Mouse (Mus musculus): ENCODE measurements around the gene Arhgap23. TPM values are rescaled to one million over a fixed set of nuclear protein-coding genes. Genes with fewer than 3 reads are reported as not detected.

The Arhgap23 gene
- polyA plus RNA-seq, 1 experiment = 53.4 TPM

- DNase-seq (ENCODE audit: extremely low spot score in 1 of 2, low spot score in 1 of 2) = no peak
These were observed 84.8 kb downstream of the Arhgap23 start, which contains the start of gene 4933428G20Rik for GRCm38 (mm10) chr11:97499865-97500719. Gene 4933428G20Rik, minus strand, starts transcription at chr11:97500340.

GRCm38 (mm10) chr11:97500720-97501448 lies 85.6 kb downstream of the Arhgap23 start:
- DNase-seq (ENCODE audit: extremely low spot score in 1 of 2, low spot score in 1 of 2) = no peak

- peak in 1 of 2 experiments; percentile 72 for DNase-seq (ENCODE audit: extremely low spot score in 1 of 2, low spot score in 1 of 2)
These were observed 87.0 kb downstream of the Arhgap23 start for GRCm38 (mm10) chr11:97502383-97502782.

DNA sequence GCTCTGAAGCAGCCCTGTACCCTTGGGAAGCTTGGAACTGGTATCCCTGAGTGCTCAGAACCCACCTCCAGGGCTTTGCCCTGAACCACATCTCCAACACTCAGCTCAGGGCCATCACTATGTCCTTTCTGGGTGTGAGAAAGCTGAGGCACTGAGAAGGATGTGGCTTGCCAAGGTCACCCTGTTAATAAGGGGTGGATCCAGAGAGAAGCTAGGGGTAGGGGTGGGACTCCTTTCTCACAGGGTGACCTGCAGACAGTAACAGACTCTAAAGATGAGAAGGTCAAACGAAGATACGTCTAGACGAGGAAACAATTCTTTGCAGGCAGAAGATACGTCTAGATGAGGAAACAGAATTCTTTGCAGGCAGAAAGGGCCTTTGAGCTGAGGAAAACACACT lies 87.5 kb downstream of the Arhgap23 start:
- no peak for DNase-seq (ENCODE audit: extremely low spot score in 1 of 2, low spot score in 1 of 2)

GRCm38 (mm10) chr11:97505784-97506183 lies 90.5 kb downstream of the Arhgap23 start:
- DNase-seq (ENCODE audit: extremely low spot score in 1 of 2, low spot score in 1 of 2) = peak in 1 of 2 experiments; percentile 57

- DNase-seq (ENCODE audit: extremely low spot score in 1 of 2, low spot score in 1 of 2) = no peak
These were observed 91.0 kb downstream of the Arhgap23 start for GRCm38 (mm10) chr11:97506331-97506730.

DNA sequence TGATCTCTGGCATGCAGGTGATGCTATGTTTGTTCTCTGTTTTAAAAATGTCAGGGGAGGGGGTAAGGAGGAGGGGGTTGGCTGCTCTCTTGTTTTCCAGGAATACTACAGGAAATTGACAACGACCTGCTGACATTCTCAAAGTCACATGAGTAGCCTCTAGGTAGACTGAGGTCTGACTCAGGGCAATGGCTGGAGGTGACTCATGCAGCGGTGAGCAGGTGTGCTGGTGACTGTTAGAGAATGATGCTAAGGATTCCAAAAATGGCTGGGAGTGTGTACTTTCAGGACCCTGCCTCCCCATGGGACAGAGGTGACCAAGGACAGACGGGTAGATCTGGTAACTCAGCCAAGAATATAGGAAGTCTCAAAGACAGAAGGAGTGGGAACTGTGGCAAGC lies 92.9 kb downstream of the Arhgap23 start:
- no peak for DNase-seq (ENCODE audit: extremely low spot score in 1 of 2, low spot score in 1 of 2)

DNA sequence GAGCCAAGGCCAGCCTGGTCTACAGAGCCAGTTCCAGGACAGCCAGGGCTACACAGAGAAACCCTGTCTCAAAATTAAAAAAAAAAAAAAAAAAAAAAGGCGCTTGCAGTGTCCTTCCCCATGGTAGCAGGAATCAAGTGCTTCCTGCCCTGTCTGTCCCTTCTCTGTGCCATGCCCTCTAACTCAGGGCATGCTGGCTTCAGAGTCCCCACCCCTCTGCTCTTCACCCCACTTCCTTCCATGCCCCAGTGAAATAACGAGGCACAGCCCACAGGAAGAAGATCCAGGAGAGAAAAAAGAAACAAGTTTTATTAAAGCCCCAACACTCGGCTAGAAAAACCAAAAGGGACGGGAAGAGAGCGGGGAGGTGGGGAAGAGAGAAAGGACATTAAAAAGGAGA lies 93.7 kb downstream of the Arhgap23 start:
- DNase-seq (ENCODE audit: extremely low spot score in 1 of 2, low spot score in 1 of 2) = no peak

DNA sequence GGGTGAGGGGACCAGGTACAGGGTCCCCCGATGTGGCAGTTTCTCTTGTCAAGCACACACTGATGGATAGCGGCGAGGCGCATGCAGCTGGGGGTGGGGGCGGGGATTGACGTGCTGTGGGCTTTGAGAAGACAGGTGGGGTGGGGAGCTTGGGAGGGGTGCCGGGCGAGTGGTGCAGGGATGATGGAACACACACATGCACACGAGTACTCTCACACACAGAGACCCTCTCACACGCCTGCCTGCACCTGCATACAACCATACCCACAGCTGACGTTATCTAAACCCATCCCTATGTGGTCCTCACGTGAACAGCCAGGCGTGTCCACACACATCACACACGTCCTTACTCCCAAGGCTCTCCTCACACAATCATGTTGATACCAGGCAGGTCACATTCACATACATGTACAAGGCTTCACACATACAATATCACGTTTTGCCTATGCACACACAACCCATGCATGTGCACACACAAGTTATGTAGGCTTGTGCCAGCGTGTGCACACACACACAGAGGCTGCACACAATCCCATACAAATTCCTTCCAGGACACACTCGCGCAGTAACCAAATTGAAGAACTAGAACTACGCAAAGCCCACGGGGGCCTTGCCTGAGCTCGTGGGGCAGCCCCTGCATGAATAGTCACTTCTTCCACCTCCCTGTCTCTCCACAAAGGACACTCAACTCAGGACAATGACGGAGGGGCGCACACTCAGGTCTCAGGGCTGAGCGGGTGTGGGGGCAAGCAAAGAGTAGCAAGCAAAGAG lies 94.6 kb downstream of the Arhgap23 start:
- no peak for DNase-seq (ENCODE audit: extremely low spot score in 1 of 2, low spot score in 1 of 2)

GRCm38 (mm10) chr11:97510966-97511660 lies 95.8 kb downstream of the Arhgap23 start:
- peak in 1 of 2 experiments; percentile 75 for DNase-seq (ENCODE audit: extremely low spot score in 1 of 2, low spot score in 1 of 2)

DNA sequence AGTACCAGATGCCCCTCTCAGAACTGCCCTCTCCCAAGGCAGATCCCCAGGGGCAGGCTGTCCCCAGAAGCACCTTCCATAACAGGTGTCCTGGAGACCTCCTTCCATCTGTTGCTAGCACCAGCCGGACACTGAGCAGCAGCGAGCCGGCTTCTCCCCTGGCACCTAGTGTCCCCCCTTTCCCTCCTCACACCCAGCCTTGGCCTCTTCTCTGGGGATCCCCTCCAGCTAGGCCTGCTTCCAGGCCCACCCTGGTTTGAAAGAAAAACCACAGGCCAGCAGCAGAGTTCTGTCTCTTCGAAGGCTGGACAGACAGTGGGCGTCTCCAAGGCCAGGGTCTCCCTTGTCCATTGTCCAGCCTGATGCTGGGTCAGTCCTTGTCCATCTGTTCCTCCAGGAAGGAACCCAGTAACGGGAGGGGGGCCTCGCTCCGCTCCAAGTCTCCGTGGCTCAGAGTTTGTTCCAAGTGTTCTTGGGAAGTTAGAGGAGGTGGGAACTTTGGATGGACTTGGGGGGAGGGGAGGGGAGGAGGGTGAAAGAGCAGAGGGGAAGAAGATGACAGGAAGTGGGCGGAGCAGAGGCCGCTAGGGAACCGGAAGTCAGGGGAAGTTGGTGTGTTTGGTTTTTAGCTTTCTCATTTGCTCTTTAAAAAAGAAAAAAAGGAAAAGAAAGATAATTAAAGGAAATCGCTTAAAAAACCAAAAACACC lies 96.5 kb downstream of the Arhgap23 start:
- no peak for DNase-seq (ENCODE audit: extremely low spot score in 1 of 2, low spot score in 1 of 2)

DNA sequence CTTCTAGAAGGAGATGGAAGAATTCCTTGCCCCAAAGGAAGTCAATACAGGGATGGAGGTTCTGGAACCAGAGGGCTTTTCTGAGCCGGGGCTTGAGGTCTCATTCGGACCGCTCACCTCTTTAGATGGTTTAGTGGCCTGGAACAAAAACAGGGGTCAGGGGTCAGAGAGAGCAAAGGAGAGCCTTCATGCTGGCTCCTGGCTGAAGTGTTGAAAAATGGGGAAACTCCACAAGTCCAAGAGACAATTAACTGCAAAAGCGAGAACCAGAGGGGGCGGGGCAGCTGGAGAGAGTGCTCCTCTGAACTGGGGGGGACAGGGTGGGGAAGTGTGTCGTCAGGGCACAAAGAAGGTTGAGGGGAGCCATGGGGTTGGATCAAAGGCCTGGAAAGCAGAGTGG lies 97.2 kb downstream of the Arhgap23 start:
- DNase-seq (ENCODE audit: extremely low spot score in 1 of 2, low spot score in 1 of 2) = no peak

- DNase-seq (ENCODE audit: extremely low spot score in 1 of 2, low spot score in 1 of 2) = no peak
These were observed 97.7 kb downstream of the Arhgap23 start for GRCm38 (mm10) chr11:97513066-97513465.

GRCm38 (mm10) chr11:97520541-97520940 lies 105.2 kb downstream of the Arhgap23 start:
- DNase-seq (ENCODE audit: extremely low spot score in 1 of 2, low spot score in 1 of 2) = no peak

- DNase-seq (ENCODE audit: extremely low spot score in 1 of 2, low spot score in 1 of 2) = no peak
These were observed 106.6 kb downstream of the Arhgap23 start for GRCm38 (mm10) chr11:97521741-97522474.

GRCm38 (mm10) chr11:97523107-97523506 lies 107.8 kb downstream of the Arhgap23 start:
- no peak for DNase-seq (ENCODE audit: extremely low spot score in 1 of 2, low spot score in 1 of 2)

- DNase-seq (ENCODE audit: extremely low spot score in 1 of 2, low spot score in 1 of 2) = no peak
These were observed 108.5 kb downstream of the Arhgap23 start for GRCm38 (mm10) chr11:97523827-97524261.

DNA sequence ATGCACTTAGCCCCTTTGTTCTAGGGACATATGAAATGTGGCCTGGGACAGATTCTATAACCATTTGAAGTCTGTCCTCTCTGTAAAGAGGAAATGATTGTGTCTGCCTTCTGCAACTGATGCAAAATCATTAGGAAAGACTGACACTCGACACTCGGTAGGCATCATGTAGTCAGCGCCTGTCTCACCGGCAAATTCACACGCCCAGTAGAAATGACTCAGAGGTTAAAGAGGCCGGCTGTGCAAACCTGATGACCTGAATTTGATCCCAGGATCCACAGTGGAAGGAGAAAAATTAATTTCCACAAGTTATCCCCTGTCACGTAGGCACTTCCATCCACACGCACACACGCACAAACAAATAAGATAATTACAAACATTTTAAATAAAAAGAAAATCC lies 109.0 kb downstream of the Arhgap23 start:
- DNase-seq (ENCODE audit: extremely low spot score in 1 of 2, low spot score in 1 of 2) = no peak

- no peak for DNase-seq (ENCODE audit: extremely low spot score in 1 of 2, low spot score in 1 of 2)
These were observed 110.0 kb downstream of the Arhgap23 start for GRCm38 (mm10) chr11:97525313-97525712.
